In the genomic region with DNA sequence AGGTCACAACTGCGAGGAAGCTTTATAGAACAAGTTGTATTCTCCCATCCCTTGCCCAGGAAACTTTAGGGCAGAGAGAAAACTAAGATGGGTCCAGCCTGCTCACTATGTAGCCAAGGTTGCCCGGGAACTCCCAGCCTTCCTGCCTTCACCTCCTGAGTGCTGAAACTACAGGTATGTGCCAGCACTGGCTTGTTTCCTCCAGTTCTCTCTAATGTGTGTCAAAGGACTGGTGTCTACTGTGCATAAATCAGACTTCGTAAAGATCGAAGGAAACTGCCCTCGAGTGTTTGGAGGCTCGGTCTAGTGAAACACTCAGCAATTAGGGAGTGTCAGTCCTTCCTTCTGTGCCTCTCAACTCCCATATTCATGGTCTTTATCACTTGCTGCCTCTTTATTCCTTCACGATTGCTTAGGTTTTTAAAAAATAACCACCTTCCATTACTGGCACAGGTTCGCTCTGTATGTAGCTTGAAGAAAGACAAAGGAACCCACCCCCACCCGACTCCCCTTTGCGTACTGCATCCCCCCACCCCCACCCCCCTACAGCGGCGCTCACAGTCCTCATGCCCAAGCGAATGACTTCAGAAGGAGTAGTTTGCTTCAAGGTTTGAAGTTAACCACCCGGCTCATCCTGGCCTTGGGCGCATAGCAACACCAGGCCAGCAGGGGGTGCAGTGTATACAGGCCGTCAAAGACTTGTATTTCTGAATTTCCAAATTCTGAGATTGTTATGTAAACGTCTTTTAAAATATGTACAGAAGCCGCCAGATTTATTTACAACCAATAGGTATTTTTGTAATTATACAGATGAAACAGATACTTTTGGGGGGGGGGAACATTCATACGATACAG, we compare ENCODE assay signal across 8 mouse cellular contexts. TPM values are rescaled to one million over a fixed set of nuclear protein-coding genes. Genes with fewer than 3 reads are reported as not detected.
DNase-seq lines count a peak whose midpoint lies in the region; ATAC-seq and TF ChIP-seq lines count a peak whose summit lies in the region.

No protein-coding gene starts in this region.

- H3K9ac ChIP-seq in embryonic facial prominence, embryonic 12.5 days, result no peak overlapping the region
- H3K9ac ChIP-seq in heart, embryonic 12.5 days, result no peak overlapping the region
- H3K9ac ChIP-seq in kidney, postnatal 0 days (ENCODE audit: low read depth, low read length), result no peak overlapping the region
- no peak overlapping the region for H3K9ac ChIP-seq in liver, embryonic 11.5 days (ENCODE audit: low read depth, low read length)
- H3K9ac ChIP-seq in stomach, embryonic 14.5 days (replicated peaks; ENCODE audit: low read depth, low read length), result no peak overlapping the region

- H3K9me3 ChIP-seq in embryonic facial prominence, embryonic 12.5 days, result no peaks in the 10 kb centered on the region
- no peaks in the 10 kb centered on the region for H3K9me3 ChIP-seq in heart, embryonic 12.5 days (replicated peaks)
- no peaks in the 10 kb centered on the region for H3K9me3 ChIP-seq in kidney, postnatal 0 days (replicated peaks; ENCODE audit: low read length)
- H3K9me3 ChIP-seq in liver, embryonic 11.5 days (ENCODE audit: control insufficient read depth, low read length), result no peaks in the 10 kb centered on the region
- H3K9me3 ChIP-seq in stomach, embryonic 14.5 days (ENCODE audit: control insufficient read depth, low read depth, low read length), result no peaks in the 10 kb centered on the region

- peaks cover 4% of the 10 kb centered on the region; the same call in 1 of the 2 replicates for H3K4me1 ChIP-seq in embryonic facial prominence, embryonic 12.5 days
- peaks cover 12% of the 10 kb centered on the region for H3K4me1 ChIP-seq in heart, embryonic 12.5 days (replicated peaks)
- no peaks in the 10 kb centered on the region for H3K4me1 ChIP-seq in kidney, postnatal 0 days (replicated peaks; ENCODE audit: insufficient read depth, low read length)
- H3K4me1 ChIP-seq in liver, embryonic 11.5 days (replicated peaks; ENCODE audit: control insufficient read depth, insufficient read depth, low read length), result 0 out of 2 replicates have a peak, but pooled peaks cover 2% of the 10 kb centered on the region
- H3K4me1 ChIP-seq in stomach, embryonic 14.5 days (ENCODE audit: control insufficient read depth, insufficient read depth, low read length), result no peaks in the 10 kb centered on the region

- WGBS in embryonic facial prominence, embryonic 12.5 days, result 35% methylated on average over 19 of the region's 19 CpGs
- WGBS in heart, embryonic 12.5 days, result 36% methylated on average over 19 of the region's 19 CpGs
- WGBS in kidney, postnatal 0 days, result 18% methylated on average over 19 of the region's 19 CpGs
- 36% methylated on average over 19 of the region's 19 CpGs for WGBS in liver, embryonic 11.5 days
- 31% methylated on average over 19 of the region's 19 CpGs for WGBS in stomach, embryonic 14.5 days

- peak; percentile 77 for TF ChIP-seq CTCF in kidney, postnatal 0 days (IDR thresholded peaks at IDR 0.05; ENCODE audit: low read depth)

- no peak overlapping the region for H3K4me3 ChIP-seq in embryonic facial prominence, embryonic 12.5 days
- no peak overlapping the region for H3K4me3 ChIP-seq in heart, embryonic 12.5 days
- H3K4me3 ChIP-seq in kidney, postnatal 0 days (replicated peaks; ENCODE audit: low read depth, low read length), result 0 out of 2 replicates have a peak overlapping the region, but pooled peaks have one; percentile 9
- H3K4me3 ChIP-seq in liver, embryonic 11.5 days (ENCODE audit: low read depth, low read length), result no peak overlapping the region
- no peak overlapping the region for H3K4me3 ChIP-seq in stomach, embryonic 14.5 days (ENCODE audit: low read depth, low read length)

- H3K4me2 ChIP-seq in embryonic facial prominence, embryonic 12.5 days (replicated peaks), result peak overlapping the region; percentile 52
- H3K4me2 ChIP-seq in heart, embryonic 12.5 days, result peak overlapping the region; percentile 73
- peak overlapping the region; percentile 48 for H3K4me2 ChIP-seq in kidney, postnatal 0 days (ENCODE audit: low read length)
- H3K4me2 ChIP-seq in liver, embryonic 11.5 days, result peak overlapping the region; percentile 63
- H3K4me2 ChIP-seq in stomach, embryonic 14.5 days (replicated peaks; ENCODE audit: low read depth, low read length), result no peak overlapping the region

- peak; percentile 82 for DNase-seq in 3T3-L1 (ENCODE audit: low read depth, low spot score)
- peak; percentile 80 for DNase-seq in adrenal gland, postnatal 25 days
- peak; percentile 85 for DNase-seq in kidney, postnatal 0 days (ENCODE audit: low spot score)
- DNase-seq in liver, embryonic 11.5 days (ENCODE audit: low spot score), result peak; percentile 45
- peak; percentile 88 for DNase-seq in naive thymus-derived CD4-positive, alpha-beta T cell, adult 2 months (ENCODE audit: low read depth)

- no peak for ATAC-seq in embryonic facial prominence, embryonic 12.5 days (ENCODE audit: insufficient number of reproducible peaks, insufficient read depth, low FRiP score, low TSS enrichment)
- ATAC-seq in heart, embryonic 12.5 days (ENCODE audit: insufficient number of reproducible peaks, low FRiP score), result no peak
- ATAC-seq in kidney, postnatal 0 days (replicated peaks; ENCODE audit: low FRiP score, low read depth), result peak; percentile 70; the same call in 1 of the 2 replicates
- ATAC-seq in liver, embryonic 11.5 days (replicated peaks; ENCODE audit: low FRiP score), result no peak
- peak; percentile 61; the same call in 1 of the 2 replicates for ATAC-seq in stomach, embryonic 14.5 days (ENCODE audit: insufficient number of reproducible peaks, insufficient read depth, low FRiP score, low read depth)

- no peak overlapping the region for H3K27ac ChIP-seq in embryonic facial prominence, embryonic 12.5 days
- no peak overlapping the region for H3K27ac ChIP-seq in heart, embryonic 12.5 days (ENCODE audit: poor library complexity, severe bottlenecking)
- no peak overlapping the region for H3K27ac ChIP-seq in kidney, postnatal 0 days
- no peak overlapping the region for H3K27ac ChIP-seq in liver, embryonic 11.5 days (ENCODE audit: low read depth, low read length)
- H3K27ac ChIP-seq in stomach, embryonic 14.5 days (ENCODE audit: low read length), result no peak overlapping the region

- H3K27me3 ChIP-seq in embryonic facial prominence, embryonic 12.5 days, result no peaks in the 10 kb centered on the region
- H3K27me3 ChIP-seq in heart, embryonic 12.5 days (replicated peaks), result no peaks in the 10 kb centered on the region
- H3K27me3 ChIP-seq in kidney, postnatal 0 days (ENCODE audit: insufficient read depth, low read length), result no peaks in the 10 kb centered on the region
- H3K27me3 ChIP-seq in liver, embryonic 11.5 days (replicated peaks; ENCODE audit: control insufficient read depth, insufficient read depth, low read length), result no peaks in the 10 kb centered on the region
- H3K27me3 ChIP-seq in stomach, embryonic 14.5 days (ENCODE audit: control insufficient read depth, insufficient read depth, low read length), result no peaks in the 10 kb centered on the region

- no peaks in the 10 kb centered on the region for H3K36me3 ChIP-seq in embryonic facial prominence, embryonic 12.5 days
- H3K36me3 ChIP-seq in heart, embryonic 12.5 days, result no peaks in the 10 kb centered on the region
- H3K36me3 ChIP-seq in kidney, postnatal 0 days (ENCODE audit: insufficient read depth, low read length), result no peaks in the 10 kb centered on the region
- H3K36me3 ChIP-seq in liver, embryonic 11.5 days (ENCODE audit: control insufficient read depth, insufficient read depth, low read length), result no peaks in the 10 kb centered on the region
- no peaks in the 10 kb centered on the region for H3K36me3 ChIP-seq in stomach, embryonic 14.5 days (ENCODE audit: control insufficient read depth, insufficient read depth, low read length)

RNA-seq across cellular contexts. Expression of a gene that starts 24.6 kb away (rescaled TPM):
- total RNA-seq in adrenal gland, postnatal 25 days (2021), result 0.09 TPM in 1 of 2 replicates, not detected in the other
- polyA plus RNA-seq in embryonic facial prominence, embryonic 12.5 days (2016; fragmentation: Nextera tagmentation; extraction: Ambion mirVana), result 1.2 and 1.3 TPM in 2 replicates
- polyA plus RNA-seq in heart, embryonic 12.5 days (2016; fragmentation: Nextera tagmentation; extraction: Ambion mirVana), result 0.10 TPM in 1 of 2 replicates, not detected in the other
- polyA plus RNA-seq in kidney, postnatal 0 days (2015; fragmentation: Nextera tagmentation; extraction: Ambion mirVana), result 2.5 and 2.8 TPM in 2 replicates
- polyA plus RNA-seq in liver, embryonic 11.5 days (2014; fragmentation: Nextera tagmentation; extraction: Ambion mirVana), result not detected in 2 replicates
- polyA plus RNA-seq in stomach, embryonic 14.5 days (2014; fragmentation: Nextera tagmentation; extraction: Ambion mirVana), result 0.11 and 0.33 TPM in 2 replicates

RNA-seq across cellular contexts. Expression of a gene that starts 25.7 kb away (rescaled TPM):
- 1.2 and 2.3 TPM in 2 replicates for total RNA-seq in adrenal gland, postnatal 25 days (2021)
- polyA plus RNA-seq in embryonic facial prominence, embryonic 12.5 days (2016; fragmentation: Nextera tagmentation; extraction: Ambion mirVana), result 0.57 and 0.65 TPM in 2 replicates
- polyA plus RNA-seq in heart, embryonic 12.5 days (2016; fragmentation: Nextera tagmentation; extraction: Ambion mirVana), result not detected in 2 replicates
- polyA plus RNA-seq in kidney, postnatal 0 days (2015; fragmentation: Nextera tagmentation; extraction: Ambion mirVana), result 2.0 and 3.0 TPM in 2 replicates
- not detected in 2 replicates for polyA plus RNA-seq in liver, embryonic 11.5 days (2014; fragmentation: Nextera tagmentation; extraction: Ambion mirVana)
- not detected in 2 replicates for polyA plus RNA-seq in stomach, embryonic 14.5 days (2014; fragmentation: Nextera tagmentation; extraction: Ambion mirVana)

RNA-seq across cellular contexts. Expression of a gene that starts 47.8 kb away (rescaled TPM):
- 64.8 and 64.9 TPM in 2 replicates for total RNA-seq in adrenal gland, postnatal 25 days (2021)
- 137 and 141 TPM in 2 replicates for polyA plus RNA-seq in embryonic facial prominence, embryonic 12.5 days (2016; fragmentation: Nextera tagmentation; extraction: Ambion mirVana)
- 100 and 105 TPM in 2 replicates for polyA plus RNA-seq in heart, embryonic 12.5 days (2016; fragmentation: Nextera tagmentation; extraction: Ambion mirVana)
- 94.3 and 98.7 TPM in 2 replicates for polyA plus RNA-seq in kidney, postnatal 0 days (2015; fragmentation: Nextera tagmentation; extraction: Ambion mirVana)
- polyA plus RNA-seq in liver, embryonic 11.5 days (2014; fragmentation: Nextera tagmentation; extraction: Ambion mirVana), result 204 and 227 TPM in 2 replicates
- 137 and 146 TPM in 2 replicates for polyA plus RNA-seq in stomach, embryonic 14.5 days (2014; fragmentation: Nextera tagmentation; extraction: Ambion mirVana)

Comparison
In these comparisons a context has a peak if more than half of its experiments do, and no peak if none do; other contexts are left out.
1. ATAC-seq: peak in kidney, postnatal 0 days (single experiment) and stomach, embryonic 14.5 days (single experiment); none in embryonic facial prominence, embryonic 12.5 days (single experiment), heart, embryonic 12.5 days (single experiment) and liver, embryonic 11.5 days (single experiment).
2. Peak in every context shown above with its lines, with median percentiles within 50 percentile points of each other: DNase-seq.